7 mouse cellular contexts compared by ENCODE assay signal in the genomic region with DNA sequence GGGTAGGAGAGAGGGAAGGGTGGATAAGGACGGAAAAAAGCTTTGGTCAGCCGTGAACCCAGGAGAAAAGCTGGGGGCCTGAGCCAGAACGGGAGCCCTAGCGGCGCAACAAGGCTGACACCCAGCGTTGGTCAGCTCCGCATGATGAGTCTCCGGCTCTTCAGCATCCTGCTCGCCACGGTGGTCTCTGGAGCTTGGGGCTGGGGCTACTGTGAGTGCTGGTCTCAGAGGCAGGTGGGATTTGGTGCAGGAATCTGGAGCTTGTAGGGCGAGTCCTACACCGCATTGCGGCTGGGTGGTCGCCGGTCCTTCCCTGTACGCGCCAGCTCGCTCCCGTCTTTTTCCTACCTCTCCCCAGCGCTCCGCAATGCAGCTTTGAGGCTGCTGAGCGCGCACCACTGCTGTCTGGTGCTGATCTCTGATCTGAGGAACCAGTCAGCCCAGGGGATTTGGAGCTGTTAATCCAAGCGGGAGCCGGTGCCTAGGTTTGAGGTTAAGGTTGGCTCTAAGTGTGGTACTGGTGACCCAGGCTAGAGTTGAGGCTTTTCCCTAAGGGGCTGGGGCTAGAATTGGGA. TPM values are rescaled to one million over a fixed set of nuclear protein-coding genes. Genes with fewer than 3 reads are reported as not detected.
DNase-seq lines count a peak whose midpoint lies in the region; ATAC-seq and TF ChIP-seq lines count a peak whose summit lies in the region.

No protein-coding gene starts in this region.

- H3K4me3 ChIP-seq in heart, embryonic 15.5 days = peak overlapping the region; percentile 38
- peak overlapping the region; percentile 41 for H3K4me3 ChIP-seq in limb, embryonic 10.5 days
- no peak overlapping the region for H3K4me3 ChIP-seq in myocyte

- H3K36me3 ChIP-seq in heart, embryonic 15.5 days = no peaks in the 10 kb centered on the region
- no peaks in the 10 kb centered on the region for H3K36me3 ChIP-seq in limb, embryonic 10.5 days
- H3K36me3 ChIP-seq in myocyte (ENCODE audit: control insufficient read depth, insufficient read depth) = no peaks in the 10 kb centered on the region

- ATAC-seq in heart, embryonic 15.5 days (replicated peaks; ENCODE audit: insufficient number of reproducible peaks, insufficient read depth, low FRiP score, low read depth) = no peak

- peaks cover 64% of the 10 kb centered on the region for H3K4me1 ChIP-seq in heart, embryonic 15.5 days (replicated peaks)
- peaks cover 62% of the 10 kb centered on the region for H3K4me1 ChIP-seq in limb, embryonic 10.5 days

- H3ac ChIP-seq in myocyte (ENCODE audit: control insufficient read depth, insufficient read length) = no peak overlapping the region

- H3K27me3 ChIP-seq in heart, embryonic 15.5 days = peaks cover 37% of the 10 kb centered on the region
- H3K27me3 ChIP-seq in limb, embryonic 10.5 days (ENCODE audit: low read depth, poor library complexity, severe bottlenecking) = peaks cover 88% of the 10 kb centered on the region
- H3K27me3 ChIP-seq in myocyte (ENCODE audit: control insufficient read depth, insufficient read depth, insufficient read length) = no peaks in the 10 kb centered on the region

- peak; percentile 60 to 69 for DNase-seq in right cerebral cortex, postnatal 10 days (ENCODE audit: low spot score in 2 of 2)
- DNase-seq in right cerebral cortex, postnatal 36 days (ENCODE audit: low spot score in 2 of 2) = no peak
- peak; percentile 82 to 86 for DNase-seq in cerebellum, postnatal 10 days
- DNase-seq in limb, embryonic 10.5 days (ENCODE audit: low spot score) = peak; percentile 59
- no peak for DNase-seq in natural killer cell, adult 2 months (ENCODE audit: low spot score in 2 of 2)

- H3K27ac ChIP-seq in heart, embryonic 15.5 days = no peak overlapping the region
- H3K27ac ChIP-seq in limb, embryonic 10.5 days = no peak overlapping the region

- H3K79me2 ChIP-seq in myocyte (ENCODE audit: control insufficient read depth, insufficient read depth) = no peaks in the 10 kb centered on the region

- peak overlapping the region; percentile 71 for H3K4me2 ChIP-seq in heart, embryonic 15.5 days
- H3K4me2 ChIP-seq in myocyte (ENCODE audit: low read depth) = peak overlapping the region; percentile 87

- H3K9me3 ChIP-seq in heart, embryonic 15.5 days (replicated peaks) = no peaks in the 10 kb centered on the region
- H3K9me3 ChIP-seq in limb, embryonic 10.5 days (replicated peaks) = no peaks in the 10 kb centered on the region

- no peak for TF ChIP-seq POLR2A in myocyte (IDR thresholded peaks at IDR 0.05; ENCODE audit: insufficient read length, low read depth)

- WGBS in heart, embryonic 15.5 days = 1% methylated on average over 25 of the region's 25 CpGs
- WGBS in limb, embryonic 10.5 days = 2% methylated on average over 25 of the region's 25 CpGs

- peak overlapping the region; percentile 13; the same call in 1 of the 2 replicates for H3K9ac ChIP-seq in heart, embryonic 15.5 days

TF ChIP-seq in myocyte, 11 proteins besides CTCF, POLR2A, EP300 and RAD21:
- TF ChIP-seq REST (IDR thresholded peaks at IDR 0.05; ENCODE audit: insufficient read depth, insufficient read length) = no peak
- TF ChIP-seq SRF (IDR thresholded peaks at IDR 0.05; ENCODE audit: control insufficient read depth, insufficient read length, low read depth) = no peak

RNA-seq across cellular contexts. Expression of a gene that starts 1.0 kb away (rescaled TPM):
- polyA plus RNA-seq in heart, embryonic 15.5 days (2015; fragmentation: Nextera tagmentation; extraction: Ambion mirVana) = 0.28 and 0.38 TPM in 2 replicates
- not detected in 2 replicates for polyA plus RNA-seq in limb, embryonic 10.5 days (2016; fragmentation: Nextera tagmentation; extraction: Ambion mirVana)
- 0.56 TPM for polyA plus RNA-seq in myocyte (2012; fragmentation: generic; extraction: Trizol)

RNA-seq across cellular contexts. Expression of a gene that starts 5.1 kb away (rescaled TPM):
- 10.5 and 13.6 TPM in 2 replicates for polyA plus RNA-seq in heart, embryonic 15.5 days (2015; fragmentation: Nextera tagmentation; extraction: Ambion mirVana)
- 1.9 and 3.0 TPM in 2 replicates for polyA plus RNA-seq in limb, embryonic 10.5 days (2016; fragmentation: Nextera tagmentation; extraction: Ambion mirVana)
- polyA plus RNA-seq in myocyte (2012; fragmentation: generic; extraction: Trizol) = 53.6 TPM

RNA-seq across cellular contexts. Expression of a gene that starts 5.9 kb away (rescaled TPM):
- polyA plus RNA-seq in heart, embryonic 15.5 days (2015; fragmentation: Nextera tagmentation; extraction: Ambion mirVana) = 0.50 and 0.85 TPM in 2 replicates
- 0.04 and 0.09 TPM in 2 replicates for polyA plus RNA-seq in limb, embryonic 10.5 days (2016; fragmentation: Nextera tagmentation; extraction: Ambion mirVana)
- polyA plus RNA-seq in myocyte (2012; fragmentation: generic; extraction: Trizol) = 1.3 TPM

RNA-seq across cellular contexts. Expression of a gene that starts 20.5 kb away (rescaled TPM):
- 2.7 and 3.4 TPM in 2 replicates for polyA plus RNA-seq in heart, embryonic 15.5 days (2015; fragmentation: Nextera tagmentation; extraction: Ambion mirVana)
- 2.5 and 3.0 TPM in 2 replicates for polyA plus RNA-seq in limb, embryonic 10.5 days (2016; fragmentation: Nextera tagmentation; extraction: Ambion mirVana)
- 0.18 TPM for polyA plus RNA-seq in myocyte (2012; fragmentation: generic; extraction: Trizol)

RNA-seq across cellular contexts. Expression of a gene that starts 50.1 kb away (rescaled TPM):
- 13.3 and 15.0 TPM in 2 replicates for polyA plus RNA-seq in heart, embryonic 15.5 days (2015; fragmentation: Nextera tagmentation; extraction: Ambion mirVana)
- 10.1 and 13.6 TPM in 2 replicates for polyA plus RNA-seq in limb, embryonic 10.5 days (2016; fragmentation: Nextera tagmentation; extraction: Ambion mirVana)
- polyA plus RNA-seq in myocyte (2012; fragmentation: generic; extraction: Trizol) = 13.7 TPM

Comparison
In these comparisons a context has a peak if more than half of its experiments do, and no peak if none do; other contexts are left out.
1. DNase-seq: peak in right cerebral cortex, postnatal 10 days (2 of 2), cerebellum, postnatal 10 days (2 of 2) and limb, embryonic 10.5 days (single experiment); none in right cerebral cortex, postnatal 36 days (0 of 2) and natural killer cell, adult 2 months (0 of 2).